ENCODE assay signal across 8 mouse cellular contexts in genomic region chr11:29885160-29885559, GRCm38 (mm10). TPM values are rescaled to one million over a fixed set of nuclear protein-coding genes. Genes with fewer than 3 reads are reported as not detected.
DNase-seq lines count a peak whose midpoint lies in the region; ATAC-seq and TF ChIP-seq lines count a peak whose summit lies in the region.

No protein-coding gene starts in this region.

- no peak overlapping the region for H3K9ac ChIP-seq in midbrain, embryonic 13.5 days (replicated peaks)

- ATAC-seq in midbrain, embryonic 13.5 days = peak; percentile 76

- H3K4me2 ChIP-seq in midbrain, embryonic 13.5 days (replicated peaks) = no peak overlapping the region

- TF ChIP-seq CTCF in gastrocnemius, adult 2 months (IDR thresholded peaks at IDR 0.05) = peak; percentile 80

- H3K9me3 ChIP-seq in midbrain, embryonic 13.5 days = no peaks in the 10 kb centered on the region

- DNase-seq in urinary bladder, postnatal 25 days (ENCODE audit: low spot score) = peak; percentile 48
- no peak for DNase-seq in urinary bladder, adult 2 months (ENCODE audit: low spot score)
- DNase-seq in cerebellum, postnatal 14 days = peak; percentile 77 to 81
- DNase-seq in gastrocnemius, adult 2 months = peak; percentile 49
- peak; percentile 35 for DNase-seq in kidney, adult 18-20 months
- DNase-seq in left cerebral cortex, postnatal 36 days (ENCODE audit: low spot score in 2 of 2) = peak; percentile 47 to 50
- peak; percentile 74 for DNase-seq in splenic B cell, adult 2 months (ENCODE audit: low read depth, low spot score)

- WGBS in midbrain, embryonic 13.5 days = 10% methylated on average over 1 of the region's 1 CpGs

- H3K36me3 ChIP-seq in midbrain, embryonic 13.5 days = no peaks in the 10 kb centered on the region
- H3K36me3 ChIP-seq in splenic B cell, adult 2 months (ENCODE audit: control insufficient read depth, insufficient read depth, low read length, poor library complexity, severe bottlenecking) = no peaks in the 10 kb centered on the region

- H3K4me1 ChIP-seq in midbrain, embryonic 13.5 days (replicated peaks) = no peaks in the 10 kb centered on the region

- H3K27me3 ChIP-seq in midbrain, embryonic 13.5 days = peaks cover 19% of the 10 kb centered on the region
- H3K27me3 ChIP-seq in splenic B cell, adult 2 months (ENCODE audit: control insufficient read depth, insufficient read depth, low read length, poor library complexity, severe bottlenecking) = no peaks in the 10 kb centered on the region

- no peak overlapping the region for H3K27ac ChIP-seq in gastrocnemius, adult 2 months
- no peak overlapping the region for H3K27ac ChIP-seq in midbrain, embryonic 13.5 days

- H3K4me3 ChIP-seq in gastrocnemius, adult 2 months = no peak overlapping the region
- H3K4me3 ChIP-seq in midbrain, embryonic 13.5 days (replicated peaks) = no peak overlapping the region

- intact Hi-C loops in gastrocnemius, adult 2 months (cut with DNase I) = no loop called here
- intact Hi-C loops in left cerebral cortex, postnatal 36 days (cut with DNase I) = loop anchor here (2.0 to 10.0 kb wide), 2 partner anchors 162 to 330 kb away; no protein-coding TSS in a partner anchor

RNA-seq across cellular contexts. Expression of gene 4931440F15Rik, which starts 59.7 kb away (rescaled TPM):
- polyA plus RNA-seq in urinary bladder, adult 2 months (2012; rRNA removed) = 0.04 and 0.15 TPM in 2 replicates
- 1 to 10 TPM; 2.7 to 2.8 TPM for total RNA-seq in gastrocnemius, adult 2 months (2021)
- total RNA-seq in left cerebral cortex, postnatal 36 days (2021) = 1 to 10 TPM; 2.2 to 3.7 TPM
- polyA plus RNA-seq in midbrain, embryonic 13.5 days (2015; fragmentation: Nextera tagmentation; extraction: Ambion mirVana) = 0.36 and 0.44 TPM in 2 replicates
